Mouse (Mus musculus) urinary bladder, postnatal 10 days (tissue): ENCODE measurements around the gene Slc39a11.

Source experiments
- DNase-seq: peaks from one replicate; pipeline ENCODE4 v3.0.0; 2022; ENCODE audit warnings: low spot score

The Slc39a11 gene

DNA sequence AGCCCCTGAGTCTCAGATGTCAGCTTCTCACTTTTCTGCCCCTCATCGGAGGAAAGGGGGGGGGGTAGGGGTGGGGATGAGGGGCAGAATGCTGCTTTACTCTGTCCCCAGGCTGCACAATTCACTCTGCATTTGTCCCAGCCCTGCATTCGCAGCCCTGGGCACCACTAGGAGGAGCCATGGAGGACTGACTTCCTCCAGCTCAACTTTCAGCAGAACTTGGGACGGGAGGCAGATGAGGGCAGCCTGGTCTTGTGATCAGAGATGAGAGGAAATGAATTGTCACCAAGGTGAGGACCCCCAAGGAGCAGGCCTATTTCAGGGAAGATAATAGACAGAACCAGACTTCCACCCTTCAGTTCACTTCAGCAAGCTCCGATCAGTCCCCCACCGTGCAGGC, 311.3 kb downstream of the Slc39a11 start:
- no peak for DNase-seq

GRCm38 (mm10) chr11:113335706-113336105, 314.2 kb downstream of the Slc39a11 start:
- no peak for DNase-seq

DNA sequence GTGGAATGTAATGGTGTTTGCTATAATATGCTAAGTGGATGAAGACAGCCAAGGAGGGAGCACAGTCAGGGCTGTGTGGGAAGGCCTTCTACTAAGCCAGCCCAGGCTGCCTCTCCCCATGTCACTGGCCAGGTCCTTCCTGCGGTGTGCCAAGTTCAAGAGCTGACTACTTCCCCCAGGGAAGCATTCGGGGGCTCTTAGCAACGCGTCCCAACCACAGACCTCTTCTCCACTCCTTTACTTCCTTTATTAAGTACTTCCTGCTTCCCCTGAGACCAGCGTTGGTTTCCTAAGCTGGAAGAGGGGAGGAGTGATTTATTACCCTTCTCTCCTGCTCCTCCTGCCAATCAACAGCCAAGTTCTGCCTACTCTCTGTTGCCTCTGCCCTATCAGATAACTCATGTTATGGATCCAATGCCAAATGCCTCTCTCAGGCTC, 315.4 kb downstream of the Slc39a11 start:
- no peak for DNase-seq

DNA sequence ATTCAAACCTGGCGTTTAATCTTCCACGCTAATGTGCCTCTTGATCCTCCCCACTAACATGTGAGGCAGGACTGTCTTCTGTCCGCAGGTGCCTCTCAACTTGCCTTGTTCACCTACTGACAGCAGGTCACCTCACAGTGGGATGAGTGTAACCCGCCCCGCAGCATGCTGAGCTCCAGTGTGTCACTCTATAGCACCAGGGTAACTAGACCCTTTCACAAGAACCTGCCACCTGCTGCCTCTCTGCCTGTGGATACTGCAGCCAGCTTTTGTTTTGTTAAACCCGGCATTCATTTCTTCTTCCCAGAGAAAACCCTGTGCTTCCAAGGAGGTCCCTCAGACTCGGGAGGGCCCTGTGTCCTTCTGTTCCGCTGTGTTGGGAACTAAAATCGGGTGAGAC, 316.3 kb downstream of the Slc39a11 start:
- no peak for DNase-seq

DNA sequence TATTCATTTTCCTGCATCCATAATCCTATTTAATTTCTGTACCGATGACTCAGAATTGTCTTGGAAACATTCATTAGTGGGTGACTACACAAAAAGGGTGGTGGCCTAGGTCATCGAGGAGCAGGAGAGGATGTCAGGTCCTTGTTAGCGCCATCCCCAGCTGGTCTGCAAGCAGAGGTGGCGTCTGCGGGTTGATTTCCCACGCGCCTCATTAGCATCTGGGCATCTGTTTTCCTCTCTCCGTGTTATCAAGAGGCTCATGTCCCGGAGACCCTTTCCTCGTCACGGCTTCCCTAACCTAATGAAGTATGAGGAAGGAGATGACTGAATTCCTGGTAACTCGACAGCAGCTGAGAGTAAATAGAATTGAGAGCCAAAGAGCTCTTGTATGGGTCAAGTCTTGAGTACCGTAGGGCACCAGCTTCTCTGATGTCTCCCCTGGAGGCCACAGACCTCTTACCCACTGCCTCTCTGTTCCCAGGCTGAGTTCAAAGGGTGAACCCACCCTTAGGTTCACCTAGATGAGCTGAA, 319.8 kb downstream of the Slc39a11 start:
- DNase-seq: no peak

DNA sequence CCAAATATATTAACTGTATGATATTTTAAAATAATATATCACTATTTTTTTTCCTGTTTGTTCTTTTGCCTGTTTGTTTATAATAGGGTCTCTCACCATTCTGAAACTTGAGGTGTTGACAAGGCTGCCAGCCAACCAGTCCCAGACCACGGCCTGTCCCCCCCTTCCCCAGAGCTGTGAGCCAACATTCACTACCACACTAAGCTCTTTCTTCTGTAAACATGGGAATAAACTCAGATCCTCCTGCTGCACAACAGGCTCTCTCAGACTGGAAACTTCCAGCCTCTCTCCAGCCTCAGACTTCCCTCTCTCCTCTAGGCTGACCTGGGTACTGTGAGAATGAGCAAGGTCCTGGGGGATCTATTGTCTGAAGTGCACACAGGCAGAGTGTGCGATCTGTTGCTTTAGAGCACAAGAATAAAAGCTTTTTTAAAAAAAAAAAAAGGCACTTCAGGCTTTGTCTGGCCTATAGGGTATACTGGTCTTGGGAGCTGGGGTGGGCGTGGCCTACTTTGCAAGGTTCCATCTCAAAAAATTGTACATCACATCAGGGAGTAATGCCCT, 322.3 kb downstream of the Slc39a11 start:
- no peak for DNase-seq

DNA sequence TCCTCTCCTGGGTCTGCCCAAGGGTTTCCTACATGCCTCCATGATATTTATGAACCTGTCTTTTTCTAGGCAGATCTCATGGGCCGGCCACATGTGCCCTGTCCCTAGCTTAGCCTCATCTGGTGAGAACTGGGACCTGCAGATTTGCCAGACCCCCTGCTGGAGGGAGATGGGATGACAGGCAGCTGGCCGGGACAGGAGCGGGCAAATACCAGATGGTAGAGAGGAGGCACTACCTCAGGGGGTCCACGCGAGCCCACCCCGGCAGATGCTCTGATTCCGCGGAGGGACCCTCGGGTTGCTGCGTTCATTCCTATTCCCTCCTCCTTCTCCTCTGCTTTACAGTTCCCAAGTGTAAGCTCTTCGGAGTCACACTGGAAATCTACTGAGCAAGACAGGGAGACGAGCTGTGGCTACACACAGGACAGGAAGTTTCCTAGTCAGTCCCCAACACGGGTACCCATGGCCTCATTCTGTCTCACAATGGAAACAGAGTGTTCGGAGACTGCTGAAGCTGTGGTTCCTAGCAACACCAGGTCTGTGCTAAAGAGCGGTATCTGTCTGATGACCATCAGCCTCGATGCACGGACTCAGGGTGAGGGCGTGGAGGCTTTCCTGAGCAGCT, 323.4 kb downstream of the Slc39a11 start:
- peak; percentile 30 for DNase-seq

- DNase-seq: no peak
These were observed 328.3 kb downstream of the Slc39a11 start for GRCm38 (mm10) chr11:113321601-113322000.

DNA sequence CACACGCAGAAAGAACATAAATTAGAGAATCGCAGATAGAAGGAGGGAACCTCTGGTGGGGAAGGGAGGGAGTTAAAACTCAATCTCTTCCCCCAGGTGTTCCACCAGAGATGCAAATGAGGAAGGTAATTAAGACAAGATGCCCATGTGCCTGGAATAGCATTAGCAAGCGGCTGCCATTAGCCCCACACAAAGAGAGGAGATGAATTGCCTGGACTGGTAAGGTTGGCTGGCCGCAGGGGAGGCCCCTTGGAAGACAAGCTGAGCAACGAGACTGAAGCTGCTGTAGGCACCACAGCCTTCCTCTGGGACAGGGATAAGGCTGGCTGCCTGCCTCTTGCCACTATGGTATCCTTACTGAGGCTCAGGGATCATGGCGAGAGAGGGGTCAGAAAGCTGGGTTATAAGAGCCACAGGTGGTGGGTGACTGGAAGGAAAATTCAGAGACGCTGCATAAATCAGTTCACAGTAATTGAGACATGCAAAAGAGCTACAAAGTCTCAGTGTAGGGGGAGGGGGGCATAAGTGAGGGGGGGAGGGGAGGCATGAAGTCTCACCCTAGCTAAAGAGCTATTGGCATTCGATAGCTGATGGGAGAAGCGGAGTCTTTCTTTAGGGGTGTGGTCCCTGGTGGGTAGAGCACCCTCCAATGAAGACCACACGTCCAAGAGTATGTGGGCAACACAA, 340.5 kb downstream of the Slc39a11 start:
- no peak for DNase-seq

- no peak for DNase-seq
These were observed 341.5 kb downstream of the Slc39a11 start for GRCm38 (mm10) chr11:113308256-113308941.

GRCm38 (mm10) chr11:113303204-113303603, 346.7 kb downstream of the Slc39a11 start:
- DNase-seq: no peak

DNA sequence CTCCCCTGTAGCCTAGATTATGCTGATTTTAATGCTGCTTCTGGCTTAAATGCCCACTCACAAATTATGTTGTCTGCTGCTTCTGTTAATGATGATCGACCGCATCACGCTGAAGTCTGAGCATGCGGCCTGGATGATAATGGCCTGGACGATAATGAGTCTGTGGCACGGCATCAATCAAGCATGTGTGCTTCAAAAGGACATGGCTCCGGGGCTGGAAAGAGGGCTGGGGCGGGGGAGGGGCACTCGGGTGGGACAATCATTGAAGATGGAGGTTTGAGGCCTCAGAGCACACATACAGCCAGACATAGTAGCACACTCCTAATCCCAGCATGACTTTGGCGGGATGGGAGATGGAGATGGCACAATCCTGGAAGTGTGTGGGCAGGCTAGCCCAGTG, 350.4 kb downstream of the Slc39a11 start:
- DNase-seq: no peak

GRCm38 (mm10) chr11:113297765-113298164, 352.1 kb downstream of the Slc39a11 start:
- DNase-seq: no peak

- no peak for DNase-seq
These were observed 352.8 kb downstream of the Slc39a11 start for GRCm38 (mm10) chr11:113296912-113297625.

DNA sequence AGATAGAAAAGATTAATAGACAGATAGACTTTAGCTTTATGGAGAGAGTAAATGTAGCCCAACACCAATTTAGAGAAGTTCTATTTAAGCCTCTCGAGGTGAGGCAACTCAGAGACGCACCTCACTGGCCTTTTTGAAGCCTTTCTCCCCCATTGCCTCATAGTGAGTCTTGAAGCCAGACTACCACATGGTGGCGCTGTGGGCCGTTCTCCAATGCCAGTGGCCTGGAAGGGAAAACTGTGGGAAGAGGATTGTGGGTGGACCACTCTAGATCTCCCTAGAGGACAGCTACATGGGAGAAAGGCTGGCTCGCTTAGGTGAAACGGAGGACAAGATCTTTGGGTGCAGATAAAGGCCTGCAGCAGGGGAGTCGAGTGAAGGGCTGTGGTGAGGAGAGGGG, 353.7 kb downstream of the Slc39a11 start:
- DNase-seq: peak; percentile 51

DNA sequence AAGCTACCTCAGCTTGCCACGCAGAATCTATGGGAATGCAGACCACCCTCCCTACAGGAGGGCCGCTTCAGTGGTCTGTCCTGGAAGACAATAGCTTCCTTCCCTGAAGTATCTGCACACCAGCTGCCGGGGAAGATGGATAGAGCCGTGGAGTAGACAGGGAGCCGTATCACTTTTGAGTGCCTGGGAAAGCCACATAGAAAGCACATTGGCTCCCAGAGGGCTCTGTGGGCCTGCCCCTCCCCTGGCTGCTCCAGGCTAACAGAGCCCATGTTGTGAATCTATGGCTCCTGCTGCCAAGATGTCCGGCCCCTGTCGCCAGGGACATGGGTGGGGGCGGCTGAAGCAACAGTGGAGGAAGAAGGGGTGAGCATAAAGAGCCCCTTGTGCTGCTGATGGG, 355.4 kb downstream of the Slc39a11 start:
- DNase-seq: no peak

DNA sequence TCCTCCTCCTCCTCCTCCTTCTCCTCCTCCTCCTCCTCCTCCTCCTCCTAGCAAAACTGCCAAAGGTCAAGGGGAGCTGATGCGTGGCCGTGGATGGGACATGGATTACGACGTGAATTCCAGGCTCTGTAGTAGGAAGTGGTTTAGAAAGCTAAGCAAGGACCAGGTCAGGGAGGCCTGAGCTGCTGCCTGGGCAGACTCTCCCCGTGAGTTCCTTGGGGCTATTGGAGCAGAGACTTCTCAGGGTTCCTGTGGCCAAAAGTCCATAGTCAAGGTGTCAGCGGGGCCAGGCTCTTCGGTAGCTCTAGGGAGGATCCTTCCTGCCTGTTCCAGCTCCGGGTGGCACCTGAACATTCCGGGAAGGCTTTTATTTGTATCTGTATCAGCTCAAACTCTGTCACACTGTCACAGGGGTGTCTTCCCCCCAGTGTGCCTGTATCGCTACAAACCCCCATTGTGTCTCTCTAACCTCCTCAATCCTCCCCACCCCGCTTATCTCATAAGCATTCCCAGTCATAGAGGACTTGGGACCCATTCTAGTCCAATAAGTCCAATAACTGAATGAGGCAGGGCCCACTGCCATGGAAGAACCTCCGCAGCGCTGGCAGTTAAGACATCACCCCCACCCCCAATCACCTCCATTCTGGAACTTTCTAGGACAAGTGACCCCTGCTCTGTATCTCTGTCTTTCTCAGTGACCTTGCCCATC, 356.8 kb downstream of the Slc39a11 start:
- no peak for DNase-seq

- no peak for DNase-seq
These were observed 357.8 kb downstream of the Slc39a11 start for GRCm38 (mm10) chr11:113291781-113292714.

DNA sequence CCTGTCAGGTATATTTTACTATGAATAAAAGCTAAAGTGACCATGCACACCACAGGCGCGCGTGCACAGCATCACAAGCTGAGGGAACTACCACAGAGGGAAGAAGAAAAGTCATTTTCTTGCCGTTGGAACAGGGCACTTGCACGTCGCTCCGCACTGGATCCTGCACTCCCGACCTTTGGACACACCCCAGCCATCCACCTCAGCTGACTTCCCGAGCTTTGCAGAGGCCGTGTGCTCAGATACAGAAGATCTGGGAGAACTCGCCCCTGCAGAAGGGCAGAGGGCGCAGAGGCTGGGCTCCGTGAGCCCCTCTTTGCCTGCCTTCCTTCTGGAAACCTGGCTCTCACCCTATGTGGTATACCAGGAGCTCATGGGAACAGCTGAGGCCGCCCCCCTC, 359.0 kb downstream of the Slc39a11 start:
- no peak for DNase-seq
